Mouse (Mus musculus) NIH3T3 (cell line): ENCODE data around the gene Cabp1.
"Not testable (repeated sequence)": the region's sequence is repeated elsewhere in the genome, so short reads cannot be mapped to it uniquely, and the experiment has no call there.

Experiments used
- DNase-seq: peaks from one replicate; pipeline ENCODE4 v3.0.0-alpha.2; 2012; ENCODE audit warnings: low read depth

Cabp1 gene

DNA sequence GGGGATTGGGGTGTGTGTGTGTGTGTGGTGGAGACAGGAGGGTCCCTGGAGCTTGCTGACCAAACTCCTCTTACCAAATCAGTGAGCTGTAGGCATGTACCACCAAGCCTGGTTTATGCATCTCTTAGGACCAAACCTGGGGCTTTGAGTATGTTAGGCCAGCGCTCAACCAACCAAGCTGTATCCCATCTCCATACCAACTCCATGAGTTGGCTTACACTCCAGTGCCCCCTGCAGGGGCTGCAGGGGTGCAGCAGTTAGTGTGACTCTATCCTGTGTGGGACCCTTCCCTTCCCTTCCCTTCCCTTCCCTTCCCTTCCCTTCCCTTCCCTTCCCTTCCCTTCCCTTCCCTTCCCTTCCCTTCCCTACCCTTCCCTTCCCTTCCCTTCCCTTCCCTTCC, 19.6 kb downstream of the Cabp1 start:
- DNase-seq, result no peak

DNA sequence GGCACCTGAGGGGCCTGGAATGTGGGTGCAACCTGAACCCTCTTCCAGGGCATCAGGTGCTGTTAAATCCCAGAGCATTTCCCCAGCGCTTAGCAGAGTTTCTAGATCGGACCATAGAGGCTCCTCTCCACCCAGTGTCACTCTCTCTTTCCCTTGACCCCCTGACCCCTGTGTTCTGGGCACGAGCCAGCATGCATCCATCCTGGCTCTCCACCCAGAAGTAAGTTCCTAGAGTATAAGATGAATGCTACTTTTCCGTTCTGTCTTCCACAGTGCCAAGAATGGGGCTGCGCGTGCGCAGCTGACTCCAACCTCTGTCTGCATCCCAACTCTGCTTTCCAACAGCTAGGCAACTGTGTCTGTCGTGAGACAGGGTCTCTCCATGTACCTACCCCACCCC, 24.0 kb downstream of the Cabp1 start:
- no peak for DNase-seq

DNA sequence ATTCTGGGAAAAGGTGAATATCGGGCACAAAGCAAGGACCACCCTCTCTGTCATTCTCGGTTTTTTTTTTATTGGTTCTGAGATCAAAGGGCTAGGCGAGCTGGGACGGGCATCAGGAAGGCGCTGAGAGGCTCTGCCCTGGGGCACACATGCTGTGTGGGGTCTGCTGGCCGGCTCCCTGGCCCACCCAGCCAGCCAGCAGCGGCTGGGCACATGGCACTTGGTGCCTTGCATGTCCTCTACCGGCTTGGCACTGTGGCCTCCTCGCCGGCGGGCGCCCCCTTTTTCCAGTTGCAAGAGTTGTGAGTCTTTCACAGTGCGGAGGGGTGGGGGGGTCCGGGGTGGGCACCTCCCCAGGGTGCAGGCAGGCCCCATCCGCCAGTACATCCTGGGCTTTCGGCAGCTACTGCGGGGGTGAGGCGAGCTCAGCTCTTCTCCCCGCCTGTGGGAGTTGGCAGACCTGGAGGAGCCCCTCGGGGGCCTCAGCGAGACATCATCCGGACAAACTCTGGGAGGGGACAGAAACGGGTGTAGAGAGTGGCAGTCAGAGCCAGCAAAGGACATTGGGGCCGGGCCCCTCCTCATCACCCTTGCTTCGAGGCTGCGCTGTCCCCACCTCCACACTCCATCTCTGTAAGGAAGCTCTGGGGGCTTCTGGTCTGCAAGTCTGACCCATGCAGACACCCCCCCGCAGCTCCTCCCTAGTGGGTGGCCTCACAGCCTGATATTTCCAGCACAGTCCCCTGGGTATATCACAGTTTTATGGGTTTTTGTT, 25.4 kb downstream of the Cabp1 start:
- no peak for DNase-seq

DNA sequence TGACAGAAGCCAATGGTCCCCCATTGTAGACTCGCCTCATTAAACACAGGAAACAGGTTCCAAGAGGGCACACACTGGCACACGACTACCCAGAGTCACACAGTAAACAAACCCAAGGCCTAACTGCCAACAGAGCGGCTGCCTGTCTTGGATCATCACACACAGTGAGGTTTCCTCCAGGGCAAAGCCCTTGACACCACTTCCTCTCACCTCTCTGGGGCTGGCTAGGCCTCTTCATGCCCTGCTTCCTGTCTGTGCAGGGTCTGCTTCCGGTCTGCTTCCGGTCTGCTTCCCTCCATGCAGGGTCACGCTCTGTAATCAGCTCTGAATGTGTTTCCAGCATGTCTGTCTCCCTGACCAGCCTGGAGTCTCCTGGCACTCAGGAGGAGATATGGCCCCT, 26.8 kb downstream of the Cabp1 start:
- DNase-seq, result no peak

DNA sequence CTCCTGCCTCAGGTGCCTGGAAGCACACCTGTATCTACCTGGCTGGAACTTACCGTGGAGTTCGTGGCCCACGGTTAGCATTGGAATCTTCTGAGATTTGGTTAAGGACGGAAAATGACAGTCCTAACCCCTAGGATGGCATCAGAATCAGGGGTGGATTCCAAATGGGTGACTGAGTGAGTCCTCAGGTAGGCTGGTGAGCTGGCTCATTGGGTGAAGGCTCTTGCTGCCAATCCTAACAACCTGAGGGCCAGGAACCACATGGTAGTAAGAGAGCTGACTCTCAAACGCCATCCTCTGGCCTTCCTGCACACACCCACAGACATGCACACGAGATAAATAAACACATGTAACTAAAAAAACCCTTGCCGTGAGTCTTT, 27.4 kb downstream of the Cabp1 start:
- DNase-seq, result no peak

DNA sequence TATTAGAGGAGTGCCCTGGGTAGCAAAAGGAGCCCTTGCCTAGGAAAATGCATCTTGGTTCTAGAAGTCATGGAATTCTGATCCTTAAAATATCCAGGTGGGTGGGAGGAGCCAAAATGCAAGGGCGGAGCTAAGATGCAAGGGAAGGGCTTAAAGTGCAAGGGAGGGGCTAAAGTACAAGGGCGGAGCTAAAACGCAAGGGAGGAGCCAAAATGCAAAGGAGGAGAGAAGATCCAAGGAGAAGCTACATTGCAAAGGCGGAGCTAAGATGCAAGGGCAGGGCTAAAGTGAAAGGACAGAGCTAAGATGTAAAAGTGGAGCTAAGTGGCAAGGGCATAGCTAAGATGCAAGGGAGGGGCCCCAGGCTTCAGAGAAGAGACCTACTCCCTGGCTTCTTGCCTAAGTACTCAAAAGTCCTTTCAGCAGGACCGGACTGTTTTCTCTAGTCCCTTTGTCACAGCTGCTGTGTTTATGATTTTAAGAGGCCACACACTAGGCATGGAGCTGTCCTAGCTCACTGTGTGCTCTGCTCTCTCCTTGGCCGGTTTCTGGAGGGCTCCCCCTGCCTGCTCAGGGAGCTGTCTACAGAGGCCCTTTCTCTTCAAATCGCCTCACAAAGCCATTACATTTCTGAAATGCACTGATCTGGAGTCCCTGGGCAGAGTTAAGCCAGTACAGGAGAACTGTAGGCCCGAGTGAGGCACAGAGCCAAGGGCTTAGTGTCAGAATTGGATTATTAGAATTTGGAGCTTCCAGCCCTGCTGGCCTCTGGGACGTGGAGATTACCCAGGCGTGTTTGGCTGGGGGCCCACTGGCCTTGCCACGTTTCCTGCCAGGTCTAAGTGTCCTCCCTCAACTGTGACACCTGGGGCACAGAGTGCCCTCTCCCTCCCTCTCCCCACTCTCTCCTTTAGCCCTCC, 28.0 kb downstream of the Cabp1 start:
- DNase-seq, result no peak

DNA sequence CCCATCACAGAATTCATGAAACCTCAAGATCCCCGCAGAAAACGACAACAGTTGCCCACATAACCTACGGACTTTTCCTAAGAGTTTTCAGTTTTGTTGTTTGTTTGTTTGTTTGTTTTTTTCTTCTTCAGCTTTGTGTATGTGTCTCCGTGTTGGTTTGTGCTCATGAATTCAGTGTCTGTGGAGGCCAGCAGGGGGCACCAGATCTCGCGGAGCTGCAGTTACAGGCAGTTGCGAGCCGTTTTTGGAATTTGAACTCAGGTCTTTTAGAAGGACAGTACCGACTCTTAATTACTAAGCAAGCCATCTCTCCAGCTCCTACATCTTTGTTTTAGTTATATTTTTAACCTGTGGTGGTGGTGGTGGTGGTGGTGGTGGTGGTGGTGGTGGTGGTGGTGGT, 28.8 kb downstream of the Cabp1 start:
- no peak for DNase-seq

DNA sequence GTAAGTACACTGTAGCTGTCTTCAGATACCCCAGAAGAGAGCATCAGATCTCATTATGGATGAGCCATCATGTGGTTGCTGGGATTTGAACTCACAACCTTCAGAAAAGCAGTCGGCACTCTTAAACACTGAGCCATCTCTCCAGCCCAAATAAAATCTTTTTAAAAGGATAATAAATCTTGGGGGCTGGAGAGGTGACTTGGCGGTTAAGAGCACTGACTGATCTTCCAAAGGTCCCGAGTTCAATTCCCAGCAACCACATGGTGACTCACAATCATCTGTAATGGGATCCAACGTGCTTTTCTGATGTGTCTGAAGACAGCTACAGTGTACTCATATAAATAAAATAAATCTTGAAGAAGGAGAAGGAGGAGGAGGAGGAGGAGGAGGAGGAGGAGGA, 29.7 kb downstream of the Cabp1 start:
- DNase-seq, result peak; percentile 60

DNA sequence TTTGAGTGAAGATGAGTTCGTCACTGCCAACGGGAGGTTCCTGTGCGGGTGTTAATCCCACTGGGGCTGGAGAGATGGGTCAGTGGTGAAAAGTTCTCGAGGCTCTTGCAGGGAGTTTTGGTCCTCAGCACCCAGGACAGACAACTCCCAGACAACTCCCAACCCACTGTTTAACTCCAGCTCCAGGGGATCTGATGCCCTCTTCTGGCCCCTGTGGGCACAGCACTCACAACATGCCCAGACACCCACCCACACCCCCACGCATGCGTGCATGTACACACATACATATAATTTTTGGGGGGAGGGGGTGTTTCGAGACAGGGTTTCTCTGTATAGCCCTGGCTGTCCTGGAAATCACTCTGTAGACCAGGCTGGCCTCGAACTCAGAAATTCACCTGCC, 30.6 kb downstream of the Cabp1 start:
- peak; percentile 43 for DNase-seq

DNA sequence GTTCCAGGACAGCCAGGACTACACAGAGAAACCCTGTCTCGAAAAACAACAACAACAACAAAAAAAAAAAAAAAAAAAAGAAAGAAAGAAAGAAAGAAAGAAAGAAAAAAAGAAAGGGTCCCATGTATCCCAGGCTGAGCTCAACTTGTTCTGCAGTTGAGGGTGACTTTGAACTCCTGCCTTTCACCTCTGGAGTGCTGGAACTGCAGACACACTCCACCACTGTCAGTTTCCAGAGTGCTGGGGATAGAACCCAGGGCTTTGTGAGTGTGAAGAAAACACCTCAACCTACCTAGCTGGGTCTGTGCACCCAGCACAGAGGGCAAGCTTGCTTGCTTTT, 32.3 kb downstream of the Cabp1 start:
- not testable (repeated sequence) for DNase-seq

DNA sequence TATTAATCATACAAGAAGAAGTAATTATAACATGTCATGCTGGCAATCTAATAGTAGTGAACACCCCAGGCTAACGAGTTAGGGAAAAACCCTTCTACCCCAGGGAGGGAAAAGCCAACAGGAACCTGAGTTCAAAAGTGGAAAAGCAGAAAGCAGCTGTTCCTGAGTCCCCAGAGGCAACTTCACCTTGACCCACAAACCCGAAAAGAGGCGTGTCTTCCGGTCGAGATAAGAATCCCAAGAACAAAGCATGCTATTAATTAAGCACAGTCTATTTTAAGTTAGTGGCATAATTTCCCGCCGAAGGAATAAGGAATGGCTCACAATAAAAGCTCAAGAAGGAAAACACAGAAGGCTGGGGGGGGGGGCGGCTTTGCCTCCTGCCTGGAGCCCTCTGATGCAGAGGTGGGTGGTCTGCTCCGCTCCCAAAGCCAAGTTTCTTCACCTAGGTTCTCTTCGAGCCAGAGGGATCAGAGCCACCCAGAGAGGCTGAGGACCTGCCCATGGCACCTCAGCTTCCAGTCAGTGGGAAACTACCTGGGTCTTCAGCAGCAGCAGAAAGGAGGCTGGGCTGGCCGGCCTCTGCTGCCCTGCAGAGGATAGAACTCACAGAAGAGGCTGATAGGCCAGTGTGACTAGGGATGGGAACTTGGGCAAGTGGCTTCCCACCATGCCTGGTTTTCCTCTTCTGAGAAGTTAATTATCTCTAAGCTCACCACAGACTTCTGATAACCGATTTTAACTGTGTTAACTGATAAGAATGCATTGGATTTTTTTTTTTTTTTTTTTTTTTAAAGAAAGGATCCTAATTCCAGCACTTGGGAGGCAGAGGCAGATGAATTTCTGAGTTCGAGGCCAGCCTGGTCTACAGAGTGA, 32.9 kb downstream of the Cabp1 start:
- DNase-seq, result no peak

DNA sequence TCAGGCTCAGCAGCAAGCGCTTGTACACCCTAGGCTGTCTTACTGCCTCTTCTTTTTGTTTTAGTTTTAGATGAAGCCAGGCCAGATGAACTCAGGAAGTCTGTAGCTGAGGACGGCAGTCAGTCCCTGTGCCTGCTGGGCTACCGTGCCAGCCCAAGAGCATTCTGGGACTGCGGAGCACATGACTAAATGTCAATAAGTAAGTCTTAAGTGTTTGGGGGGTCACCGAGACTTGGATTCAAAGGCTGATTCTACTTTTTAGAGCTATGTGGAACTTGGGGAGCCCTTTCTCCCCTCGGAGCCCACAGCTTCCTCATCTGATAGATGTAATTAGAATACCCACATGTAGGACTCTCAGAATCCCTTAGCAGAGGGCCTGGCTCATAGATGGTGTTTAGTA, 33.5 kb downstream of the Cabp1 start:
- no peak for DNase-seq

DNA sequence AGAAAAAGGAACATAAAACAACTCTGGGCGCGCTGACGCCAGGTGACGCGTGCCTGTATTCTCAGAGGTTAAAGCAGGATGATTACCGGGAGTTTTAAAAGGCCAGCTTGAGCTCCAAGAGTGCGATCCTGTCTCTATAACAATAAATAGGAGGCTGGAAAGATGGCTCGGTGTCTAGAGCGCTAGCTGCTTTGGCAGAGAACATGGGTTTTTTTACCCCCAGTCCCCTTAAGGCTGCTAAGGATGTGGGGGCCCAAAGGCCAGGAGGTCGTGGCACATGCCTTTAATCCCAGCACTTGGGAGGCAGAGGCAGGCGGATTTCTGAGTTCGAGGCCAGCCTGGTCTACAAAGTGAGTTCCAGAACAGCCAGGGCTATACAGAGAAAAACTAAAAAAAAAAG, 35.0 kb downstream of the Cabp1 start:
- DNase-seq, result no peak

DNA sequence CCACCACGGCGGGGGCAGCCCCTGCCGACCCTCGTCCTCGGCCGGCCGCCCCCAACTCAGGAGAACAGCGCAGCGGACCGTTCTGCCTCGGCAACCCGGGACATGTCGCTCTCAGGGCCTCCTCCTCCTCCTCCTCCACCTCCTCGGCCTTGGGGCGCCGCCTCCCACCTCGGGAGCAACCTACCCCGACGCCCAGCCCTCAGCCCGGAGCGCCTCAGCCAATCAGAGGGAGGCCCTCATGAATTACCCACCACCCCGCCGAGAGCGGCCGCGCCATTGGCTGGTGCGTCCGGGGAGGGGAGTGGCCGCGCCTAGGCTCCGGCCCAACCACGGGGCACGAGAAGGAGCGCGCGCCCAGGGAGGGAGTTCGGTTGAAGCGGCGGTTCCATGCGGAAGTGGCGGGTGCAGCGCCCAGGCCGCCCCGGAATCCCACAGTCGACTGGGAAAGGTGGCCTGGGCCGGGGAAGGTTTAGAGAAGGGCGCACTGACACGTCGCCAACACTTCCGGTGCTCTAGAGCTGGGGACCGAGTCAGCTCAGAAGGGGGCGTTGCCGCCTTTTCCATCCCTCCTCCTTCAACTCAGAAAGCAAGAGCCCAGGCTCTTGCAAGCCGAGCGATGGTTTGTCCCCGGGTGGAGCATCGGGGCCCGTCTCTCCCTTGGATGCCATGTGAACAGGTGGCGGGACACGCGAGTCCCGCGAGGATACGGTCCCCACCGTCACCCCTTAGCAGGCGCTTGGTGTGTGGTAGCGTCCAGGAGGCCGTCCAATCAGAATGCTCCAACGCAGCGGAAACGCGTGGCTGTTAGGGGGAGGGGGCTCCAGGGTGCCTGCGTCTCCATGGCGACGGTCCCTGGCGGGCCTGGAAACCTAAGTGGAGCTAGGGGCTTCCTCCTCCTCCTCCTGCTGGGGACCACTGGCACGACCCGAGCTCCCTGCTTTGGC, 35.9 kb downstream of the Cabp1 start, which contains the start of gene Mlec:
TSS of gene Mlec (minus strand) at position 140 of the 944 bp plus-strand sequence.
- DNase-seq, result peak; percentile 99

DNA sequence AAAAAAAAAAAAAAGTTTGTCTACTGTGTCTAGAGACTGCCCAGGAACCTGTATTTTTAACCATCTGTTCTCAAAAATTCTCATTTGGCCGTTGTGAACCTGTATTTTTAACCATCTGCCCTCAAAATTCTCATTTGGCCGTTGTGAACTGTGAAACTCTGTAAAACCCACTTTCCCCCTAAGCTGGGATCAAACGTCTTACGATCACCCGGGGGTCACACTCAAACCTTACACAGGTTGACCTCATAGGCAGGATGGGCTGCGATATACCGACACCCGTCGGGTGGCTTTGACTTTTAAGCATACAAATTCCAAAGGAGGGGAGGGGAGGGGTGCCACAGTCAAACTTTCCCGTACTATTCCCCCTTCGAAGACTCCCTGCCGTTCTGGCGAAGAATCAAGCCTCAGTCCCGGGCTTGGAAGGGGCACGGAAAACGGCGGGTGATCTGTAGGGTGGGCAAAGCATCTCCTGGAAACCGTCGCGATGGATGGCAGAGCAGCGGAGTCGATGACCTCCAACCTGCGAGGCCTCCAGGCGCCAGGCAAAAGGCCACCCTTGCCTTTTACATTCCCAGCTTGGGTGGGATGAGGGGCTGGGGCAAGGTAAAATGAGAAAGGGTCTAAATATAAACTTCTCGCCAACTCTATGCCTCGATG, 37.1 kb downstream of the Cabp1 start:
- DNase-seq, result peak; percentile 45

DNA sequence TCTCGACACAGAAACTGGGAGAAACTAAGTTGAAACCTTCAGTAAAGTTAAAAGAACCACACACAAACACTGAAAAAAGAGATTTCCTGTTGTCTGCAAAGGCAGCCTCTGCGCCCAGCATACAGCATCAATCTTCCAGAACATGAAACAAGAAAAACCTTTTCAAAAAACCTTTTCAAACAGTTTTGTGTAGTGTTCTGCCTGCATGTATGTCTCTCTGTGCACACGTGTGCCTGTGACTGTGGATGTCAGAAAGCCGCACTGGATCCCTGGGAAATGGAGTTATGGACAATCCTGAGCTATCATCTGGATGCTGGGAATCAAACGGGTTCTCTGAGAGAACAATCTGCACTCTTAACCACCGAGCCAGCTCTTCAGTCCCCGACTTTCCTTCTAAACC, 37.8 kb downstream of the Cabp1 start:
- no peak for DNase-seq

DNA sequence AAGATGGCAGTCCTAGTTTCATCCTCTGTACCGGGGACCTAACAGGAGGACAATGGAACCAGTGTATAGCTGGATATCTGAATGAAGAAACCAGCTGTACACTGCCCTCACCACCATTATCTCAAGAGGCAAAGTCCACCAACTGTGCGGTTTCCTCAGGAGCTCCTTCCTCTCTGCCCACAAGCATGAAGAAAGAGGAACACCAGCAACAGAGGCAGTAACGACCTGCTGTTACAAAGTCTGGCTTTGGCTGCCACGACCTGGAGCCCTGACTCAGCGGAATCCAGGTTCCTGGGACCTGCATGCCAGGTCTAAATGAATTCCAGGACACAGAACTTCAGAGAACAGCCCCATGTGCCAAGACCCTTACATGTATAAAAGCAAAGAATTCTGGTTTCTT, 38.4 kb downstream of the Cabp1 start:
- peak; percentile 52 for DNase-seq

DNA sequence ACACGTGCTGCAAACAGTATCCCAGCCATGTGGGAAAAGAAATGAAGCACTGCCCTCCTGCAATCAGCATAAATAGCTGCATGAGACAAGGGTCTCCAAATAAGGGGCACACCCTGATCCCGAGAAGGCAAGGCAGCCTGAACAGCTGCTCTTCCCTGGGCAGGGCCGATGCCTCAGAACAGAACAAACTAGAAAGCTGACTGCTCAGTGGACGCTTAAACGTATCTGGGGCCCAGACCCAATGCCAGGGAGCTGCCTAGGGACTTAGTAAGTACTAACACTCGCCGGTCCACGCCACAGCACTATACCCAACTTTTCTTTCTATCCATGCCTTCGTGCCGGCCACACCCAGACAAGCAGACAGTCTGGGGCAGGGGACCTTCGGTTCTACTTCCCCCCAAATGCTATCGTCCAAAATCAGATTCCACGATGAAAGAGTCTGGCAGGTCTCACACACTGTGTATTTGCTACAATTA, 39.0 kb downstream of the Cabp1 start:
- DNase-seq, result no peak

DNA sequence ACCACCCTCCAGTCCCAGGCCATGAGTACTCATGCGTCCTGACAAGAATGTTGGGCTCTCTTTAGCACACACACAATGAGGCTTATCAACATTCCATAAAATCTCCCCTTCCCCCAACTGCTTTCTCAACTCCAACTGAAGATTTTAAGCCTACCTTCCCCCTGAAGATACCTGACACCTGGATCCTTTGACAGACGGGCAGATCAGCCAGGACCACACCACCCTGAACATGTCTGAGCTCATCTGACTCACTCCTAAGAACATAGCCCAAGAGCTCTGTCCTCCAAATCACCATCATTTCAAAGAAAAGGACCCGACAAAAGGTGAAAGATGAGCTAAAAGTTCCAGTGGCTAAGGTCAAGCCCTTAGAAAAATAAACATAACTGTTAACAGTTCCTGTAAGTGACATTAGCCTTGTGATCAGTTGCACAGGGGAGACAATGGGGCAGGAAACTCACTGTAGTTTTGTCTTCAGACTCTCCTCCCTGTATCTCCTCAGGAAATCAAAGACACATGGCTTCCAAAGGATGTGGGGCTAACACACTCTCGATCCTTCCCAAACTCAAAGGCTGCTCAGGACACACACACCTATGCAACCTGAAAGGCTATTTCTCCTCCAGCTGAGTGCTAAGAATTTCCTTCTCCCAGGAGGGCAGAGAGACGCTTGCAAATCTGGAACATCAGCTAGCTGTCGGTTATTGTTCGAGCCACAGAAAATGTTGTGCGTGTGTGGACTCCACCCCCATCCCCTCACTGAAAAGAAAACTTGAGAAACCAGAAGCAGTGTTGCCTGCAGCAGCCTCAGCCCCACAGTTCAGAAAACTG, 41.8 kb downstream of the Cabp1 start:
- no peak for DNase-seq

DNA sequence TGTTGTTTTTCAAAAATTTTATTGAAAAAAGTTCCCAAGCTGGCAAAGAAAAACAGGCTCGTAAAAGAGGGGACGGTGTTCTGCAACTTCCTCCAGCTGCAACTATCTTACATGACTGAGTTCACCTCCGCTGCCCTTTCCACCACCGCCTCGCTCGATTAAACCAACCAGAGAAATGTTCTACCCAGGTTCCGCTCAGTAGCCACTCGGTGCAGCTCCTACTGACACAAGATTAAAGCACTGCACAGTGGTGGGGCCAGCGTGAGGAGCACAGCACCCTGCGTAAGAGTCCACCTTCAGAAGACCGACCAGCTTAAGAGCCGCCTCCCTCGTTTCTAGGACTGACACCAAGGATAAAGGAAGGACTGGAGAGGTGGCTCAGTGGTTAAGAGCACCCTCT, 42.7 kb downstream of the Cabp1 start:
- no peak for DNase-seq
